Mouse (Mus musculus) lung, adult 2 months (tissue): Measurements from ENCODE around the gene Rasgrp2. TPM values are rescaled to one million over a fixed set of nuclear protein-coding genes. Genes with fewer than 3 reads are reported as not detected.

Experiments used
- DNase-seq: peaks from one replicate; pipeline ENCODE4 v3.0.0; 2022
- H3K4me1 ChIP-seq: fragments of 200-500 bp; 2 replicates; pipeline ENCODE4 v1.6.1; 2011; ENCODE audit warnings: low read length; ENCODE audit not compliant: control insufficient read depth, insufficient read depth
- H3K4me3 ChIP-seq: fragments of 200-500 bp; replicated peaks from 2 replicates; pipeline ENCODE3; 2011; ENCODE audit warnings: low read depth, mild to moderate bottlenecking, control low read depth, low read length; ENCODE audit errors: extremely low read depth
- CTCF ChIP-seq: fragments of 200-500 bp; IDR thresholded peaks from 2 replicates; pipeline ENCODE4 v1.5.1; 2011; ENCODE audit warnings: mild to moderate bottlenecking, low read length, control low read depth; ENCODE audit not compliant: insufficient read depth
- POLR2A ChIP-seq: fragments of 200-500 bp; IDR thresholded peaks from 2 replicates; pipeline ENCODE4 v1.6.1; 2011; ENCODE audit warnings: low read depth, mild to moderate bottlenecking, control low read depth, low read length, borderline replicate concordance; ENCODE audit errors: extremely low read depth
- WGBS: fragments of 180-500 bp; shearing (Covaris S2); methylation state at CpG from one replicate; pipeline ENCODE4 v1.1.7; 2018; 5-methylcytosine and 5-hydroxymethylcytosine counted together
- polyA plus RNA-seq: library from polyadenylated mRNA; depleted of rRNA; stranded (reverse); fragments of >200 nt; gene quantifications from 2 replicates; pipeline ENCODE4 v1.2.3, GENCODE M21; 2012

Gene Rasgrp2
- polyA plus RNA-seq, 1 experiment = 210 TPM

GRCm38 (mm10) chr19:6422014-6422413 lies 22.9 kb downstream of the Rasgrp2 start:
- H3K4me3 ChIP-seq = no peak overlapping the region
- no peak for DNase-seq
- H3K4me1 ChIP-seq = no peaks in the 10 kb centered on the region
- WGBS = 59% methylated on average over 7 of the region's 7 CpGs
- TF ChIP-seq CTCF (no peak), POLR2A (no peak)

GRCm38 (mm10) chr19:6423241-6423640 lies 24.1 kb downstream of the Rasgrp2 start:
- DNase-seq = no peak
- H3K4me3 ChIP-seq = no peak overlapping the region
- TF ChIP-seq POLR2A (no peak), CTCF (no peak)
- H3K4me1 ChIP-seq = no peaks in the 10 kb centered on the region
- 81% methylated on average over 16 of the region's 16 CpGs for WGBS

- TF ChIP-seq POLR2A (no peak), CTCF (no peak)
- no peak overlapping the region for H3K4me3 ChIP-seq
- no peak for DNase-seq
- WGBS = 55% methylated on average over 8 of the region's 8 CpGs
- peaks cover 3% of the 10 kb centered on the region; the same call in 1 of the 2 replicates for H3K4me1 ChIP-seq
Measured at GRCm38 (mm10) chr19:6424137-6424881, 25.2 kb downstream of the Rasgrp2 start.

GRCm38 (mm10) chr19:6425595-6425994 lies 26.5 kb downstream of the Rasgrp2 start:
- Histone ChIP-seq H3K4me1 (peaks cover 3% of the 10 kb centered on the region; the same call in 1 of the 2 replicates), H3K4me3 (no peak overlapping the region)
- no peak for DNase-seq
- WGBS = 60% methylated on average over 5 of the region's 5 CpGs
- no peak for TF ChIP-seq CTCF

- DNase-seq = peak; percentile 33
- 22% methylated on average over 13 of the region's 13 CpGs for WGBS
- peaks cover 3% of the 10 kb centered on the region; the same call in 1 of the 2 replicates for H3K4me1 ChIP-seq
- no peak overlapping the region for H3K4me3 ChIP-seq
- no peak for TF ChIP-seq CTCF
- no peak for TF ChIP-seq POLR2A
Measured at GRCm38 (mm10) chr19:6426703-6427500, 27.8 kb downstream of the Rasgrp2 start.

GRCm38 (mm10) chr19:6427653-6428434 lies 28.7 kb downstream of the Rasgrp2 start:
- TF ChIP-seq CTCF = no peak
- TF ChIP-seq POLR2A = no peak
- 2% methylated on average over 93 of the region's 94 CpGs for WGBS
- H3K4me3 ChIP-seq = no peak overlapping the region
- DNase-seq = peak; percentile 27
- H3K4me1 ChIP-seq = peaks cover 3% of the 10 kb centered on the region; the same call in 1 of the 2 replicates

- H3K4me3 ChIP-seq = no peak overlapping the region
- DNase-seq = no peak
- TF ChIP-seq CTCF = no peak
- no peak for TF ChIP-seq POLR2A
- WGBS = 1% methylated on average over 60 of the region's 60 CpGs
- peaks cover 3% of the 10 kb centered on the region; the same call in 1 of the 2 replicates for H3K4me1 ChIP-seq
Measured at GRCm38 (mm10) chr19:6428501-6429200, 29.5 kb downstream of the Rasgrp2 start.

GRCm38 (mm10) chr19:6443016-6443415 lies 43.9 kb downstream of the Rasgrp2 start:
- no peak for DNase-seq
- TF ChIP-seq POLR2A (no peak), CTCF (no peak)
- no peaks in the 10 kb centered on the region for H3K4me1 ChIP-seq
- 69% methylated on average over 10 of the region's 10 CpGs for WGBS
- H3K4me3 ChIP-seq = no peak overlapping the region
